Mouse (Mus musculus) heart, postnatal 0 days (tissue): ENCODE results near the gene Shisa5. TPM values are rescaled to one million over a fixed set of nuclear protein-coding genes. Genes with fewer than 3 reads are reported as not detected.

Source experiments
- ATAC-seq: fragments of 200-750 bp; cut with Nextera tagmentation; 2 replicates; pipeline ENCODE4 v1.8.0; 2017; ENCODE audit warnings: low read depth, moderate number of reproducible peaks, moderate library complexity; ENCODE audit not compliant: insufficient read depth
- DNase-seq: peaks from one replicate; pipeline ENCODE4 v3.0.0-alpha.2; 2016; ENCODE audit warnings: low spot score
- H3K27ac ChIP-seq: fragments of 300-500 bp; sonication (generic); 2 replicates; pipeline ENCODE4 v1.5.1; 2014; ENCODE audit warnings: low read depth, mild to moderate bottlenecking
- H3K27me3 ChIP-seq: fragments of 300-500 bp; sonication (generic); 2 replicates; pipeline ENCODE4 v1.6.1; 2014; ENCODE audit warnings: low read length, mixed read lengths; ENCODE audit not compliant: control insufficient read depth, insufficient read depth
- H3K36me3 ChIP-seq: fragments of 300-500 bp; sonication (generic); replicated peaks from 2 replicates; pipeline ENCODE4 v1.6.1; 2014; ENCODE audit warnings: low read length, mixed read lengths; ENCODE audit not compliant: control insufficient read depth, insufficient read depth
- H3K4me1 ChIP-seq: fragments of 300-500 bp; sonication (generic); 2 replicates; pipeline ENCODE4 v1.6.1; 2014; ENCODE audit warnings: antibody characterized with exemption; ENCODE audit not compliant: control insufficient read depth, insufficient read depth
- H3K4me2 ChIP-seq: fragments of 300-500 bp; sonication (generic); 2 replicates; pipeline ENCODE4 v1.6.1; 2014; ENCODE audit warnings: low read depth, mild to moderate bottlenecking, low read length, moderate library complexity
- H3K4me3 ChIP-seq: fragments of 300-500 bp; sonication (generic); 2 replicates; pipeline ENCODE4 v1.5.1; 2014; ENCODE audit warnings: low read depth, low read length
- H3K9ac ChIP-seq: fragments of 300-500 bp; sonication (generic); replicated peaks from 2 replicates; pipeline ENCODE4 v1.6.1; 2014; ENCODE audit warnings: low read depth, low read length, mixed read lengths
- H3K9me3 ChIP-seq: fragments of 300-500 bp; sonication (generic); replicated peaks from 2 replicates; pipeline ENCODE4 v1.6.1; 2016; ENCODE audit warnings: low read length; ENCODE audit not compliant: control insufficient read depth
- CTCF ChIP-seq: IDR thresholded peaks from 2 replicates; pipeline ENCODE4 v1.5.1; 2016; ENCODE audit warnings: antibody characterized with exemption, control low read depth, low read depth
- EP300 ChIP-seq: IDR thresholded peaks from 2 replicates; pipeline ENCODE4 v1.6.1; 2016; ENCODE audit warnings: antibody characterized with exemption, low read depth
- WGBS: fragments of 180-500 bp; shearing (Covaris S2); extraction: QIAGEN DNeasy Blood & Tissue Kit; methylation state at CpG from one replicate; pipeline ENCODE4 v1.1.7; 2014; 5-methylcytosine and 5-hydroxymethylcytosine counted together
- polyA plus RNA-seq: library from polyadenylated mRNA; unstranded; fragments of >200 nt; fragmentation: Nextera tagmentation; extraction: Ambion mirVana; gene quantifications from 2 replicates; pipeline ENCODE4 v1.2.1, GENCODE M21; 2015
- total RNA-seq: library from RNA; depleted of rRNA; stranded (reverse); fragments of >200 nt; gene quantifications from 2 replicates; pipeline ENCODE4 v1.2.3, GENCODE M21; 2014; ENCODE audit warnings: low replicate concordance

The Shisa5 gene
- total and polyA plus RNA-seq, 2 experiments from 2014 or later, result 51.8 to 102 TPM

DNA sequence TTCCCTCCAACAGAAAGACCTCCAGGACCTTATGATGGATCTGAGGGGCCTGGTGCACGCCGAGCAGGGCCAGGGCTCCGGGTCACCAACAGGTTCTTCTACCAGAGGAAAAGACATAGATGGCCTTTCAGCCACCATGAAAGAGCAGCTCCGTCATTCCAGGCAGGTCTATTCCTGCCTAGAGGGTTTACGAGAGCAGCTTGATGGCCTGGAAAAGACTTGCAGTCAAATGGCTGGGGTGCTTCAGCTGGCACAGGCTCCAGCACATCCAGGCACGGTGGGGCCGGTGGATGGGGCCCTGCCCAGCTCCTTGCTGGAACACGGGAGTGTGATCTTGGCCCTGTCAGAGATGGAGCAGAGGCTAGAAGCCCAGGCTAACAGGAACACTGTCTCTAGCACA, 53.4 kb downstream of the Shisa5 start:
- no peak for DNase-seq
- Histone ChIP-seq H3K4me2 (no peak overlapping the region), H3K36me3 (peaks cover 5% of the 10 kb centered on the region), H3K27ac (no peak overlapping the region), H3K27me3 (no peaks in the 10 kb centered on the region), H3K9ac (no peak overlapping the region), H3K4me3 (no peak overlapping the region), H3K9me3 (no peaks in the 10 kb centered on the region), H3K4me1 (peaks cover 22% of the 10 kb centered on the region)
- ATAC-seq, result no peak
- WGBS, result 88% methylated on average over 8 of the region's 8 CpGs
- TF ChIP-seq CTCF, result no peak
- no peak for TF ChIP-seq EP300

DNA sequence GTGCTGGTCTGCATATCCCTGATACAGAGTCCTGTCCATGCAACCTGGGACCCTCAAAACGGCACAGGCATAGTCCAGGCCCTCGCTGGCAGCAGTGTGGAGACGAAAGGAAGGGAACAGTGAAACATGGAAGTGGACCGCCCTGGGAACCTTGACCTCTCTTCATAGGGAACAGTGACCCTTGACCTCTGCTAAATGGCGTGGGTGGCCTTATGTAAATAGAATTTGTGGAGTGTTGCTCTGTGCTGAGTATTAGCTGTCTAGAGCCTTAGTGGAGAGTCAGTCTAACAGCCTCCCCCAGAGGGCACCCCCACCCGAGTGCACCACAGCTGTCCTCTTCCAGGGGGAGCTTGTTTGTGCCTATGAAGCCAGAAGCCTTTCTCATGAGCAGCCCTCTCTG, 54.4 kb downstream of the Shisa5 start:
- Histone ChIP-seq H3K4me3 (no peak overlapping the region), H3K9ac (no peak overlapping the region), H3K27ac (no peak overlapping the region), H3K36me3 (peaks cover 5% of the 10 kb centered on the region), H3K9me3 (no peaks in the 10 kb centered on the region), H3K27me3 (no peaks in the 10 kb centered on the region), H3K4me1 (peaks cover 30% of the 10 kb centered on the region), H3K4me2 (no peak overlapping the region)
- 66% methylated on average over 6 of the region's 6 CpGs for WGBS
- TF ChIP-seq CTCF (no peak), EP300 (no peak)
- no peak for ATAC-seq
- DNase-seq, result no peak

DNA sequence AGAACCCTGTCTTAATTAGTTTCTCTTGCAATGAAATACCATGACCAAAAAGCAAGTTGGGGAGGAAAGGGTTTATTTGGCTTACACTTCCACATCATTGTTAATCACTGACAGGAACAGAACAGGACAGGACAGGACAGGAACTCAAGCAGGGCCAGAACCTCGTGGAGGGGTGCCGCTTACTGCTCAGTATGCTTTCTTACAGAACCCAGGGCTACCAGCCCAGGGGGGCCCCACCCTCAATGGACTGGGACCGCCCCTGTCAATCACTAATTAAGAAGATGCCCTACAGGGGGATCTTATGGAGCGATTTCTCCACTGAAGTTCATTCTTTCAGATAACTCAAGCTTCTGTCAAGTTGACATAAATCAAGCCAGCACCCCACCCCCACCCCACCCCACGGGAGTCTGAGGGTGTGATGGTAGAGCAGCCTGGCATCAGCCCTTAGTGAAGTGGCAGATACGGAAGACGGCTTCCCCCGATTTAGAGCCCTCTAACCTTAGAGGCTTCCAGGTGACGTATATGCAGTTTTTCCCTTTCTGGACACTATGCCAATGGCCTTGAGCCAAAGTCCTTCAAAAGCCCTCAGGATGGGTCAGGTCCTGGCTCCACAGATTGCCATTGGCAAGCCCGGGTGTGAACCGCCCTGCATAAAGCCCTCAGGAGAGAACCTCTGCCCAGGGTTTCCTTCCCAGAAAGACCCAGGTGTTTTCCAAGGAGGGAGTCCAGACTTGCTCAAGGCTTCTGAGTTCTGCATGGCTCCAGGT, 55.6 kb downstream of the Shisa5 start:
- H3K4me1 ChIP-seq, result peaks cover 41% of the 10 kb centered on the region
- 18% methylated on average over 11 of the region's 11 CpGs for WGBS
- TF ChIP-seq EP300, result no peak
- no peak for TF ChIP-seq CTCF

DNA sequence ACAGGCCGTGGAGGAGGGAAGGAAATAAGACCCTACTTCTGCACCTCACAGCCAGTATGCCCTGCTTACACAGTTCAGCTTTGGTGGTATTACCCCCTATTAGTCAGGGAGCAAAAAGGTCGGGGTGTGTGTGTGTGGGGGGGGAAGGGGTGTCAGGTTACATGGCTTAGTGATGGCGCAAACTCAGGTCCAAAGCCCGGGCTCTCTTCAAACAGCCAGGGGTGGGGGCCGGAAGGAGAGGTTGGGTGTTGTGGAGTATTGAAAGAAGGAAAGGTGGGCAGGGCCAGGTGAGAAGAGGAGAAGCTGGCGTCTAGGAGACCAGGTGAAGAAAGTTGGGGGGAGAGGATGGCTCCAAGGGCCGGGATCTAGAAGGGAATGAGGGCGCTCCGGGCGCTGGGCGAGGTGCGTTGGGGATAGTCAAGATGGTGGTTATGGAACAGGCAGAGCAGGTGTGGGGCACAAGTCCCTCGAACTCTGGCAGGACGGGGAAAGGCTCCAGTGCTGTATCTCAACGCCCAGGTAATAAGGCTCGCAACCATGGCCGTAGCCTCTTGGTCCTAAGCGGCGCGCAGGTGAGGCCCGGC, 56.3 kb downstream of the Shisa5 start:
- TF ChIP-seq EP300 (no peak), CTCF (no peak)
- H3K27me3 ChIP-seq, result no peaks in the 10 kb centered on the region
- peak overlapping the region; percentile 69 for H3K4me3 ChIP-seq
- peaks cover 44% of the 10 kb centered on the region for H3K4me1 ChIP-seq
- WGBS, result 4% methylated on average over 15 of the region's 21 CpGs
- no peak for ATAC-seq
- H3K36me3 ChIP-seq, result peaks cover 5% of the 10 kb centered on the region
- H3K9ac ChIP-seq, result peak overlapping the region; percentile 79
- H3K9me3 ChIP-seq, result no peaks in the 10 kb centered on the region
- peak overlapping the region; percentile 88 for H3K27ac ChIP-seq
- H3K4me2 ChIP-seq, result peak overlapping the region; percentile 94
- DNase-seq, result no peak

More for the DNA sequence above, 55.6 kb downstream of the Shisa5 start:
- DNase-seq (peak; percentile 66), ATAC-seq (no peak)
- peaks cover 5% of the 10 kb centered on the region for H3K36me3 ChIP-seq
- peak overlapping the region; percentile 69 for H3K4me3 ChIP-seq
- H3K4me2 ChIP-seq, result peak overlapping the region; percentile 94
- H3K9ac ChIP-seq, result no peak overlapping the region
- H3K27me3 ChIP-seq, result no peaks in the 10 kb centered on the region
- no peaks in the 10 kb centered on the region for H3K9me3 ChIP-seq
- peak overlapping the region; percentile 88 for H3K27ac ChIP-seq

DNA sequence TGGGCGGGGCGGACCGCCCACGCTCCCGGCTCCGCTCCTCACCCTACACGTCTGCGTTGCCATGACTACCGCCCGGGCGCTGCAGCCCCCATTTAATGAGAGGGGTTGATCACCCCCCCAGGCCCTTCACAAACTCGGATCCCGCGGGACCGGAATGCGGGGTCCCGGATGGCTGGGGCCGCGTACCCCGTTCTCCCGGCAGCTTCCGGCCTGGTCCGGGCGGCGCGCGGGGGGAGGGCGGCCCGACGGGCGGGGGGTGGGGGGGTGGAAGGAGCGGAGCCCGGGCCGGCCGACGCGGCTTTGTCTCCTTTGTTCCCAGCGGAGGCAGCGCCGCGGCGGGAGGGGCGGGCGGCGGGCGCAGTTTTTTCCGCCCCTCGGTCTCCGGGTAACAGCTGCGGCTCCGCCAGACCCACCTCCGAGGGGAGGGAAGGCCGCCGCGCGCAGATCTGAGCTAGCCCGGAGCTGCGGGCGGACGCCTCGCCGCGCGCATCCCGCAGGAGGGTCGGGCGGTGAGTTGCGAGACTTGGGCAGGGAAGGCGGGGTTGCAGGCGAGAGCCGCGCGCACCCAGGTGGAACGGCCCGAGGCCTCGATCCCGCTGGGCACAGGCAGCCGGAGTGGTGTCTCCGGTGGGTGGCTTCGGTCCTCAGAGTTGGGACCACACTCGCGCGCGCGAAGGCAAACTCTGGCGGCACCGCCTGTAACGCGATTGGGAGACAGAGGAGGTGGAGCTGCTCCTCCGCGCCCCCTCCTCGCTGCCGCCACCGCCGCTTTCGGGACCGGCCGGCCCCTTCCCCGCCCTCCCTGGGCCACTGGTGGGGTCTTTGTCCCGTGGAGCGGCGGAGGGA, 57.0 kb downstream of the Shisa5 start, which contains the start of gene Plxnb1:
Gene Plxnb1, plus strand, starts transcription at position 253 of the 846 bp plus-strand sequence.
- ATAC-seq (peak; percentile 31), DNase-seq (peak; percentile 60)
- H3K27ac ChIP-seq, result peak within 1 kb of the TSS; percentile 88
- no peak for TF ChIP-seq EP300
- no peak for TF ChIP-seq CTCF
- H3K9ac ChIP-seq, result peak within 1 kb of the TSS; percentile 79
- H3K36me3 ChIP-seq, result peaks cover 8% of the 10 kb centered on the region
- H3K27me3 ChIP-seq, result no peaks in the 10 kb centered on the region
- no peaks in the 10 kb centered on the region for H3K9me3 ChIP-seq
- peaks cover 48% of the 10 kb centered on the region for H3K4me1 ChIP-seq
- peak within 1 kb of the TSS; percentile 69 for H3K4me3 ChIP-seq
- under 1% methylated on average over 76 of the region's 102 CpGs for WGBS
- H3K4me2 ChIP-seq, result peak within 1 kb of the TSS; percentile 94
